Mouse (Mus musculus): ENCODE measurements around the gene Mrpl52. TPM values are rescaled to one million over a fixed set of nuclear protein-coding genes. Genes with fewer than 3 reads are reported as not detected.

Gene Mrpl52
- polyA plus RNA-seq, 1 experiment: 88.5 TPM

DNA sequence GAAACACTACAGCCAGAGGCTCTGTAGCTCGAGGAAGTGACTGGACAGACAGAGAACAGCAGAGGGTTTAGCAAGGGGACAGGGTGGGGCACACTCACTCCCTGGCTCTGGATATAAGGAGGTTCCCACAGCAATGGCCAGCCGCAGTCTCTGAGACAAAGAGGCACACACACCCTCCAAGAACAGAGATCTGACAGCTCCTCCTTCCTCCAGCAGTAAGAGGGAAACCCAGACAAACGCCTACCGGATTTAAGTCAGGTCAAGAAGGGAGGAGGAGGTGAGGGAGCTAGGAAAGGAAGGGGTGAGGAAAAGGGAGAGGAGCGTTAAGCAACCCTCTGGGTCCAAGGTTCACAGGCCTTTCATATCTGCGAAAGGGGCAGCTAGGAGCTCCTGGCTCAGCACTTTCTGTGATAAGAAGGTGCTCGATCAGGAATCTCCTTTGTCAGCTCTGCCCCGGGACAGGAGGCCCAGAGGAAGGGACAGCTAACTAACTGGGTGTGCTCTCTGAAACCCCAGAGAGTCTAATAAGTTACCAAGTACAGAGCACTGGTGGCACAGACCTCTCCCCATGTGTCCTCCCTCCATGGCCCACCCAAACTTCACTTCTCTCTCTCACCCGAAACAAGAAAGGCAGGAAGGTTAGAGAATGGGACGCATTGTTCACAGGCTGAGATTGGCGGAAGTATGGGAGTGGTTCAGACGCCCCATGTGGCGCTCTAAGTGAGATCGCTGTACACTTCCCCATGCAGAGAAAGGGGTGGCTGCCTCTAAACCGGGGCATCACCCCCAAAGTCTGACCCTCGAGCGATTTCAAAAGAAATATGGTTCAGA is 16.5 kb upstream of the Mrpl52 start:
- TF ChIP-seq CTCF (IDR thresholded peaks at IDR 0.05; ENCODE audit: low read depth, low read length): no peak
- TF ChIP-seq POLR2A (IDR thresholded peaks at IDR 0.05; ENCODE audit: borderline replicate concordance, low read depth, low read length): no peak
- Histone ChIP-seq H3K4me3 (ENCODE audit: insufficient read depth, low read length) (peak overlapping the region; percentile 6; the same call in 1 of the 2 replicates), H3K4me1 (ENCODE audit: control insufficient read depth, insufficient read depth, low read length) (peaks cover 25% of the 10 kb centered on the region), H3K27ac (ENCODE audit: insufficient read depth, low read depth, low read length) (peak overlapping the region; percentile 50)

DNA sequence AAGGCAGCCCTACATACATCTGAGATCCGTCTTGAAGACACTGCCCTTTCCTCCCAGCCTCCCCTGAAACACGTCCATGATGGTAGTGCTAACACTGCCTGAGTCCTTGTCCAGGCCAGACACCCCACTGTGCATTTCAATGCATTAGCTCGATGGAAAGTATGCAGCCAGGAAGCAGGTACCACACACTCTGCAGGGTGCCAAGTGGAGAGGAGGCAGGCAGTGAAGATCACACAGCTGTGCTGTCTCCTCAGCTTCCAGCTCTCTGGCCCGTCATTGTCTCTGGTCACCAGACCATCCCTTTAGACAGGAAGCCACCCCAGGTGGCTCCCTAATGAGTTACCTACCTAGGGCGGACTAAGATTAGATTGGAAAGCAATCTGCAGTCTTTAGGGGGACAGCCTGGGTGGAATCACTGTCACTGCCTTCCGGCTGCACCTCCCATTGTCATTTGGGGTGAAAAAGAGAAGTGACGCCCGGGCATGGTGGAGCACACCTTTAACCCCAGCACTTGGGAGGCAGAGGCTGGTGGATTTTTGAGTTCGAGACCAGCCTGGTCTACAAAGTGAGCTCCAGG is 14.6 kb upstream of the Mrpl52 start:
- H3K4me1 ChIP-seq (ENCODE audit: control insufficient read depth, insufficient read depth, low read length): peaks cover 17% of the 10 kb centered on the region
- TF ChIP-seq POLR2A (IDR thresholded peaks at IDR 0.05; ENCODE audit: borderline replicate concordance, low read depth, low read length) (no peak), CTCF (IDR thresholded peaks at IDR 0.05; ENCODE audit: low read depth, low read length) (no peak)
- H3K27ac ChIP-seq (ENCODE audit: insufficient read depth, low read depth, low read length): no peak overlapping the region
- no peak overlapping the region for H3K4me3 ChIP-seq (ENCODE audit: insufficient read depth, low read length)

DNA sequence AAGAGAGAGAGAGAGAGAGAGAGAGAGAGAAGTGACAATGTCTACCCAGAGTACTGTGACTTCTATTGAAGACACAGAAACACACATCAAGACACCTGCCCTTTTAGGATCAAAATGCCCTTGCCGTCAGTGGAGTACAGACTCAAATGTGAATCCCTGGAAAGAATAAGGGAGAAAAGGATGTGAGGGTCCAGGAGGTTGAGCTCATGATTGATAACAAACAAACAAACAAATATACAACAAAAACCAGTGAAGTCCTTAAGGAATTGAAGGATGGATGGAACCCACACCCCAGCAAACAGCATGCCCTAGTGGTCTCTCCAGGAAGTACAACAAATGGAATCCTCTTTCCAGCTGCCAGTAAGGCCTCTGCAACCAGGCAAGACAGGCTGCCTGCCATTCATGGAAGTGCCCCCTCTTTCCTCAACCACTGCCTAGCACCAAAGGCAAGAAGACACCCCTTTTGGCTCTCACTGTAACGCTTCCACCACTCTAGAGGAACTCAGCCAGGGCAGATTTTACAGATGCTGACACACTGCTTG is 14.0 kb upstream of the Mrpl52 start:
- TF ChIP-seq CTCF (IDR thresholded peaks at IDR 0.05; ENCODE audit: low read depth, low read length) (peak; percentile 56; the same call in 1 of the 2 replicates), POLR2A (IDR thresholded peaks at IDR 0.05; ENCODE audit: borderline replicate concordance, low read depth, low read length) (no peak)
- Histone ChIP-seq H3K4me1 (ENCODE audit: control insufficient read depth, insufficient read depth, low read length) (peaks cover 19% of the 10 kb centered on the region), H3K4me3 (ENCODE audit: insufficient read depth, low read length) (no peak overlapping the region), H3K27ac (ENCODE audit: insufficient read depth, low read depth, low read length) (no peak overlapping the region)

DNA sequence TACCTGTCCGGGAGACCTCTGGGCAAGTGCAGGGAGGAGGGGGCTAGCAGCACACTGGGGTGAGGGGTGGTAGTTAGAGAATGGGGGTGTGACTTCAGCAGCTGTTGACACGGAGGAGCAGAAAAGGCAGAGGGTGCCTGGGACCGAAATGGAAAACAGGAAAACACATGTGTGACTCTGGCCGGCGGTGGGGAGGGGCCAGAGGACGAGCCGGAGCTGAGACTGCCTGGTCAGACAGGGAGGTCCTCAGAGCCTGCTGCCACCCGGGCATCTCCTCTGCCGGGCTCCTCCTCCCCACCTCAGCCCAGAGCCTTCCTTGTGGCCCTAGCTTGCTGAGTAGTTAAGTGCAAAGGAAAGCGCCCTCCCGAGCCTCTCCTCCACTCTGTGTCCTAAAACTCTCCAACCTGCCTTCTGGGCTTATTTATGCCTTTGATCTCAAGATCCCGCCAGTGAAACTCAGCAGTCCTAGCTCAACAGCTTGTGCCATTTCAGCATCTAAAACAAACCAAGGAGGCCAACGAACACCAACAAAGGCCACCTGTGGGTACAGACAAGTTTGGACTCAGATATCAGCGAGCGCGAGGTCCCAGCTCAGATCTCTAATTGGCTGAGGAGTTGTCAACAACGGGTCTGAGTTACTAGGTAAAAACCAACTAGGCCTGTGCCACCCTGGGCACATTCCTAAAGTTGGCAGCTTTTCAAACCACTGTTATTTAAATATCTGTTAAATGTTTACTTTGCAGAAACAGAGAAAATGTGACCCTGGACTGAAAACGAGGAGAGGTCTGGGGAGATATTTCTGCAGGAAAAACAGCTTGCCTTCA is 12.6 kb upstream of the Mrpl52 start:
- Histone ChIP-seq H3K4me1 (ENCODE audit: control insufficient read depth, insufficient read depth, low read length) (peaks cover 12% of the 10 kb centered on the region), H3K4me3 (ENCODE audit: insufficient read depth, low read length) (no peak overlapping the region), H3K27ac (ENCODE audit: insufficient read depth, low read depth, low read length) (no peak overlapping the region)
- TF ChIP-seq CTCF (IDR thresholded peaks at IDR 0.05; ENCODE audit: low read depth, low read length) (no peak), POLR2A (IDR thresholded peaks at IDR 0.05; ENCODE audit: borderline replicate concordance, low read depth, low read length) (no peak)

DNA sequence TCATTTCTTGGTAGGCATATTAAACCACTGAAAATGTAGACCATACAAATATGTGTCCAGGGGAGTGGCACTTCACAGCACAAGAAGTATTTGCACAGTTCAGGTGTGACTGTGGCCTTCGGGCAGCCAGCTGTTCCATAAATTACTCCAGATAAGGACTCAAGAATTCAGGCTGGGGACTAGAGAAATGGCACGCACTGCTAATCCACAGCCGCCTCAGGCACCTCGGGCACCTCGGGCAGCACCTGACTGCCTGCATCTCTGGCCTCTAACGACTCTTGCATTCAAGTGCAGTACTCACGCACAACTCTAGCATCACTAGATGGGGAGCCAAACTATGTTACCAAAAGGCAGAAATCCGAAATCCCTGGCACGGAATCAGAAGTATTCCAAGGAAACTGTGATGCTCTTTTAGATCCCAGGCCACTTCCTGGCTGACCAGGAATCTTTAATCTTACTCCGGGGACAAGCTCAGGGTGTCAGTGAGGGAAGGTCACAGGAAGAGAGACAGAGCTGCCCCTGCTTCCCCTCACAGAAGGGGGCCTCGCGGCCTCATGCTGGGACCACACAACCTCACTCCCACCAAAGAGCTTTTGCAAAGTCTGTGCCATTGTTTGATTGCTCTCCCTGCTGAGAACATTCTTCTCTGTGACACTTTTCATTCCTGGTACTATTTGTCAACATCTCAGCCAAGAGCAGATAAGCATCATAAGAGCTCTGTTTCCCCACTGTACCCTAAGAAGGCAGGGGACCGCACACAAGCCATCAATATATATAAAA is 11.3 kb upstream of the Mrpl52 start:
- H3K4me3 ChIP-seq (ENCODE audit: insufficient read depth, low read length): no peak overlapping the region
- no peak for TF ChIP-seq CTCF (IDR thresholded peaks at IDR 0.05; ENCODE audit: low read depth, low read length)
- no peak for TF ChIP-seq POLR2A (IDR thresholded peaks at IDR 0.05; ENCODE audit: borderline replicate concordance, low read depth, low read length)
- H3K4me1 ChIP-seq (ENCODE audit: control insufficient read depth, insufficient read depth, low read length): peaks cover 4% of the 10 kb centered on the region
- H3K27ac ChIP-seq (ENCODE audit: insufficient read depth, low read depth, low read length): no peak overlapping the region

DNA sequence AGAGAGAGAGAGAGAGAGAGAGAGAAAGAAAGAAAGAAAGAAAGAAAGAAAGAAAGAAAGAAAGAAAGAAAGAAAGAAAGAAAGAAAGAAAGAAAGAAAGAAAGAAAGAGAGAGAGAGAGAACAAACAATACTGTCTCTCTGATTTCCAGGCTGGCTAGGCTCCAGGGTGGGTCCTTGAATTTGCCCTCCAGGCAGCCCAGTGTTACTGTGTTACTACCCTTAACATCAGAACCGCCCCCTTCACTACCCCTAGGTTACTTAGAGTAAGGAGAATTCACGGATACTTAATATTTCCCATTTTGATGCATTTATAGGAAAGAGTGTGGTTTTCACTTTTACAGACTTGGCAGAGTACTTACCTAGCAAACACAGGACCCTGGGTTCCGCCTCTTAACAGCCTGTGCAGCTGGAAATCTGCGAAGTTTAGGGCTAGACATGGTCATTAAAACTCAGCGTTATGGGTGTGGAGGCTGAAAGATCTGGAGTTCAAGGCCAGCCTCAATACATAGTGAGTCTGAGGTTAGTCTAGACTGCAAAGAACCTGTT is 10.4 kb upstream of the Mrpl52 start:
- Histone ChIP-seq H3K4me1 (ENCODE audit: control insufficient read depth, insufficient read depth, low read length) (peaks cover 4% of the 10 kb centered on the region), H3K4me3 (ENCODE audit: insufficient read depth, low read length) (no peak overlapping the region), H3K27ac (ENCODE audit: insufficient read depth, low read depth, low read length) (no peak overlapping the region)
- TF ChIP-seq CTCF (IDR thresholded peaks at IDR 0.05; ENCODE audit: low read depth, low read length) (no peak), POLR2A (IDR thresholded peaks at IDR 0.05; ENCODE audit: borderline replicate concordance, low read depth, low read length) (no peak)

DNA sequence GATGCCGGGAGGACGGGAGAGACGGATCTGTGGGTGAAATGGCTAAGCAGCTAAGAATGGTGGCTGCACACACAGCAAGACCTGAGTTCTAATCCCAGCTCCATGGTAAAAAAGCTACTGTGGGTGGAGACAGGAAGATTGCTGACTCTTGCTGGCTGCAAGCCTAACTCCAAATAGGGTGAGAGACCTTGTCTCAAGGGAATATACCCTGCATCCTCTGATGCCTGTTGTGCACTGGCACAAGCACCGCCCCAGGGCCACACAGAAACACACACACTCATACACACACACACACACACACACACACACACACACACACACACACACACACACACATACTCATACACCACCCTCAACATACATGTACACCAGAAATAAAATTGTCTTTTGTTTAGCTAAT is 9.9 kb upstream of the Mrpl52 start:
- H3K27ac ChIP-seq (ENCODE audit: insufficient read depth, low read depth, low read length): no peak overlapping the region
- H3K4me1 ChIP-seq (ENCODE audit: control insufficient read depth, insufficient read depth, low read length): peaks cover 4% of the 10 kb centered on the region
- H3K4me3 ChIP-seq (ENCODE audit: insufficient read depth, low read length): no peak overlapping the region
- TF ChIP-seq CTCF (IDR thresholded peaks at IDR 0.05; ENCODE audit: low read depth, low read length) (no peak), POLR2A (IDR thresholded peaks at IDR 0.05; ENCODE audit: borderline replicate concordance, low read depth, low read length) (no peak)

DNA sequence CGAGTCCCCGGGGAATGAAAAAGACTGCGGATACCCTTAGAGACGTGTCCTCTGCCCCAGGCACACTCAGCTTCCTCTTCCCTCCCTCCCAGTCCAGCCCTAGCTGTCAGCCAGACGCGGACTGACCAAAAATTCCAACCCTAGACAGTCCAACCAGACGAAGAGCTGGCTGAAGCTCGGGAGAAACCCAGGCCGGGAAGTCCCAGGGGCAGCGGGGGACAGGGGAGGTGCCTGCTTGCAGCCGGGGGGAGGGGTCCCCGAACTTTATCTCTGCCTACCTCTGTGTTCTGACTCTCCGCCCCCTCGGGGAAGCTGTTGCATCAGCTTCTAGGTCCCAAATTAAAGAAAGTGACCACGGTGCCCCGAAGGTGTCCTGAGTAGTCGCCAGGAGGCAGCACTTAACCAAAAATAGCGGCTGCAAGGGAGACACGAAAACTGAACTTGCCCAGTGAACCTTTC is 9.1 kb upstream of the Mrpl52 start, which contains the start of gene Slc7a7:
Gene Slc7a7, minus strand, starts transcription at position 158 of the 459 bp plus-strand sequence.
- no peak within 1 kb of the TSS for H3K27ac ChIP-seq (ENCODE audit: insufficient read depth, low read depth, low read length)
- no peak within 1 kb of the TSS for H3K4me3 ChIP-seq (ENCODE audit: insufficient read depth, low read length)
- peak; percentile 39; the same call in 1 of the 2 replicates for TF ChIP-seq CTCF (IDR thresholded peaks at IDR 0.05; ENCODE audit: low read depth, low read length)
- no peak for TF ChIP-seq POLR2A (IDR thresholded peaks at IDR 0.05; ENCODE audit: borderline replicate concordance, low read depth, low read length)
- peaks cover 4% of the 10 kb centered on the region for H3K4me1 ChIP-seq (ENCODE audit: control insufficient read depth, insufficient read depth, low read length)
